Mouse (Mus musculus): ENCODE measurements around the gene Stat6.

- TF ChIP-seq EP300 (IDR thresholded peaks at IDR 0.05; ENCODE audit: insufficient read depth, low read depth, low read length) (no peak), POLR2A (IDR thresholded peaks at IDR 0.05; ENCODE audit: insufficient read depth, low read length) (no peak)
Measured at GRCm38 (mm10) chr10:127679208-127679607, 36.4 kb downstream of the Stat6 start.

Measured in ES-Bruce4 (cell line).